Mouse (Mus musculus): ENCODE data around the gene Actn4.

- no peak for TF ChIP-seq USF1 (IDR thresholded peaks at IDR 0.05; ENCODE audit: low read depth)
- TF ChIP-seq CTCF (IDR thresholded peaks at IDR 0.05; ENCODE audit: control insufficient read depth, insufficient read depth, insufficient read length), result no peak
- no peak for TF ChIP-seq MAX (IDR thresholded peaks at IDR 0.05)
These were observed 29.6 kb downstream of the Actn4 start for GRCm38 (mm10) chr7:28932421-28933041.
